Mouse (Mus musculus): ENCODE measurements around the gene Gm5726. TPM values are rescaled to one million over a fixed set of nuclear protein-coding genes. Genes with fewer than 3 reads are reported as not detected.
"Not testable (repeated sequence)": the region's sequence is repeated elsewhere in the genome, so short reads cannot be mapped to it uniquely, and the experiment has no call there.

Gene Gm5726
- total RNA-seq (2021): not detected

GRCm38 (mm10) chr7:20545657-20546056 lies at the start of gene Gm5726:
Gm5726 (minus strand) TSS chr7:20545757.
- DNase-seq: not testable (repeated sequence)

GRCm38 (mm10) chr7:20576141-20576540 lies 30.6 kb upstream of the Gm5726 start, which contains the start of gene Gm4141:
Gm4141 (minus strand) TSS chr7:20576241.
- intact Hi-C loops (cut with DNase I): not testable (repeated sequence)

More at GRCm38 (mm10) chr7:20545657-20546056, at the start of gene Gm5726:
- intact Hi-C loops (cut with DNase I): not testable (repeated sequence)

GRCm38 (mm10) chr7:20533537-20533936 lies 12.0 kb downstream of the Gm5726 start, which contains the start of gene Vmn1r104:
Vmn1r104 (plus strand) TSS chr7:20533837.
- intact Hi-C loops (cut with DNase I); DNase-seq: not testable (repeated sequence)

More at GRCm38 (mm10) chr7:20576141-20576540, 30.6 kb upstream of the Gm5726 start, which contains the start of gene Gm4141:
- not testable (repeated sequence) for DNase-seq

GRCm38 (mm10) chr7:20510434-20510833 lies 35.1 kb downstream of the Gm5726 start, which contains the start of gene Vmn1r103:
Vmn1r103 (minus strand) TSS chr7:20510534.
- intact Hi-C loops (cut with DNase I); DNase-seq: not testable (repeated sequence)

Other genes starting within 250 kb of the Gm5726 start
- gene Gm4133, start 211.7 kb downstream of the Gm5726 start, total RNA-seq (2021): not detected
- gene Gm5728, start 170.3 kb downstream of the Gm5726 start, total RNA-seq (2021): not detected
- gene Vmn1r100, start 127.8 kb downstream of the Gm5726 start, total RNA-seq (2021): not detected
- gene Vmn1r101, start 103.2 kb downstream of the Gm5726 start, total RNA-seq (2021): not detected
- gene Gm10670, start 70.8 kb downstream of the Gm5726 start, total RNA-seq (2021): not detected
- not detected for gene Vmn1r103, start 35.2 kb downstream of the Gm5726 start, total RNA-seq (2021)
- not detected for gene Vmn1r104, start 11.9 kb downstream of the Gm5726 start, total RNA-seq (2021)
- not detected for gene Gm4141, start 30.5 kb upstream of the Gm5726 start, total RNA-seq (2021)
- not detected for gene Gm4513, start 53.3 kb upstream of the Gm5726 start, total RNA-seq (2021)
- not detected for gene Vmn1r107, start 123.2 kb upstream of the Gm5726 start, total RNA-seq (2021)
- not detected for gene Vmn1r111, start 157.5 kb upstream of the Gm5726 start, total RNA-seq (2021)
- not detected for gene Gm10668, start 184.9 kb upstream of the Gm5726 start, total RNA-seq (2021)
- gene Vmn1r112, start 225.4 kb upstream of the Gm5726 start, total RNA-seq (2021): not detected
- not detected for gene Vmn1r113, start 241.5 kb upstream of the Gm5726 start, total RNA-seq (2021)

Data from left cerebral cortex, postnatal 4 days (tissue).